ENCODE assay signal across 19 mouse cellular contexts in the genomic region with DNA sequence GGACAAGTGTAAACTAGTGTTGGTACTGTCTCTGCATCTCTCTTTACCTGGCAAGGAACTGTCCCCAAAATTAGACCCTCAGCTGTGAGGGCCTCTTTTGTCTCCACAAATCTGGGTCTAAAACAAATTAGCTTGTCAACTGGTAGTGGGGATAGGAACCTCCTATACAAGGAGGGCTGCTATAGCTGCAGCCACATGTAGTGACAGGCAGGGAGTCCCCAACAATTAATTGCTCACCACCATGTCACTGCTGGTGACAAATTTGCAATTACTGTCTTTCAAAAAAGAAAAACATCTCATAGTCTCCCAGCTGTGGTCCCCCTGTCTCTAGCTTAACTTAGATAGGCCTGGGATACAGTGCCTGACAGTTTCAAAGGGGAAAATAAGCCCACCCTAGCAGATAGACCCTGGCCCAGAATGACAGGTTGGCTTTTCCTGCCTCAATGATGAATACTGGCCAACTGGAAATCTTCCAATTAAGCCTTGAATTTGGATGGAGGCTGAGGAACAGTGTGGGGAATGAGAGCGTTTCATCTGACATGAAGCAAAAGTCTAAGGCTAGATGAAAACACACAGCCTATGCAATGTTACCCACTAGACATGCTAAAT.
DNase-seq lines count a peak whose midpoint lies in the region; ATAC-seq and TF ChIP-seq lines count a peak whose summit lies in the region.
"Had no signal": no experiment of that assay in that cellular context is flagged by ENCODE, and none has a peak within 500 bp of the region (broad histone marks: within the 10 kb centered on the region; RNA-seq: fewer than 3 reads in every experiment).

No protein-coding gene starts in this region.

- H3K27ac ChIP-seq in forebrain, embryonic 12.5 days = no peak overlapping the region
- no peak overlapping the region for H3K27ac ChIP-seq in forebrain, embryonic 10.5 days
- H3K27ac ChIP-seq in hindbrain, embryonic 16.5 days (ENCODE audit: low read depth, low read length) = no peak overlapping the region
- no peak overlapping the region for H3K27ac ChIP-seq in hindbrain, embryonic 11.5 days (ENCODE audit: low read depth, low read length)
- no peak overlapping the region for H3K27ac ChIP-seq in forebrain, postnatal 0 days (ENCODE audit: low read depth, low read length)
- H3K27ac ChIP-seq: embryonic facial prominence, embryonic 12.5 days; heart, embryonic 13.5 days; hindbrain, embryonic 13.5 days had no signal

- peak; percentile 39; the same call in 1 of the 2 replicates for ATAC-seq in forebrain, embryonic 12.5 days (ENCODE audit: low FRiP score)
- ATAC-seq in hindbrain, embryonic 16.5 days = peak; percentile 42; the same call in 1 of the 2 replicates
- ATAC-seq in hindbrain, embryonic 11.5 days (ENCODE audit: low FRiP score) = no peak
- ATAC-seq in forebrain, postnatal 0 days = peak; percentile 82
- ATAC-seq: activated CD4-positive, CD25-positive, alpha-beta regulatory T cell, adult 4 months; intestine, embryonic 16.5 days; Patski had no signal

- 82% methylated on average over 1 of the region's 1 CpGs for WGBS in forebrain, embryonic 12.5 days
- WGBS in forebrain, embryonic 10.5 days = 94% methylated on average over 1 of the region's 1 CpGs
- WGBS in hindbrain, embryonic 16.5 days = 71% methylated on average over 1 of the region's 1 CpGs
- WGBS in hindbrain, embryonic 11.5 days = 89% methylated on average over 1 of the region's 1 CpGs
- 29% methylated on average over 1 of the region's 1 CpGs for WGBS in forebrain, postnatal 0 days

- no peak for TF ChIP-seq CTCF in brain, embryonic 14.5 days (IDR thresholded peaks at IDR 0.05; ENCODE audit: borderline replicate concordance, extremely low read depth, insufficient read depth, insufficient read length)
- TF ChIP-seq CTCF in forebrain, postnatal 0 days (IDR thresholded peaks at IDR 0.05; ENCODE audit: low read depth) = no peak

- TF ChIP-seq POLR2A in brain, embryonic 14.5 days (IDR thresholded peaks at IDR 0.05; ENCODE audit: borderline replicate concordance, extremely low read depth, insufficient read depth, insufficient read length, poor library complexity, severe bottlenecking) = no peak

- H3K4me3 ChIP-seq in forebrain, embryonic 12.5 days (replicated peaks) = no peak overlapping the region
- no peak overlapping the region for H3K4me3 ChIP-seq in forebrain, embryonic 10.5 days
- no peak overlapping the region for H3K4me3 ChIP-seq in hindbrain, embryonic 16.5 days (ENCODE audit: low read length)
- no peak overlapping the region for H3K4me3 ChIP-seq in hindbrain, embryonic 11.5 days (ENCODE audit: low read depth, low read length)
- H3K4me3 ChIP-seq in forebrain, postnatal 0 days (ENCODE audit: low read depth, low read length) = no peak overlapping the region
- H3K4me3 ChIP-seq: embryonic facial prominence, embryonic 12.5 days; heart, embryonic 13.5 days; hindbrain, embryonic 13.5 days had no signal

- no peak for DNase-seq in forebrain, embryonic 10.5 days (ENCODE audit: extremely low spot score, low spot score)
- no peak for DNase-seq in hindbrain, embryonic 11.5 days (ENCODE audit: low spot score)
- peak; percentile 81 for DNase-seq in brain, embryonic 14.5 days (ENCODE audit: low read depth)
- DNase-seq in forebrain, postnatal 0 days = peak; percentile 37
- no peak for DNase-seq in urinary bladder, adult 18-20 months (ENCODE audit: low spot score in 2 of 2)
- DNase-seq: adrenal gland, postnatal 14 days; cerebellum, adult 2 months; cerebellum, postnatal 25 days; gastrocnemius, postnatal 36 days; heart, postnatal 36 days; kidney, adult 2 months had no signal

- H3K9ac ChIP-seq in forebrain, embryonic 12.5 days = no peak overlapping the region
- no peak overlapping the region for H3K9ac ChIP-seq in hindbrain, embryonic 16.5 days (ENCODE audit: low read depth, low read length)
- no peak overlapping the region for H3K9ac ChIP-seq in hindbrain, embryonic 11.5 days (ENCODE audit: low read depth, low read length)
- no peak overlapping the region for H3K9ac ChIP-seq in forebrain, postnatal 0 days
- H3K9ac ChIP-seq: embryonic facial prominence, embryonic 12.5 days; heart, embryonic 13.5 days; hindbrain, embryonic 13.5 days had no signal

- H3K4me2 ChIP-seq in forebrain, embryonic 12.5 days = no peak overlapping the region
- no peak overlapping the region for H3K4me2 ChIP-seq in hindbrain, embryonic 16.5 days (ENCODE audit: low read length)
- no peak overlapping the region for H3K4me2 ChIP-seq in hindbrain, embryonic 11.5 days (replicated peaks; ENCODE audit: low read depth, low read length)
- H3K4me2 ChIP-seq in forebrain, postnatal 0 days (ENCODE audit: low read depth) = no peak overlapping the region
- H3K4me2 ChIP-seq: embryonic facial prominence, embryonic 12.5 days; heart, embryonic 13.5 days; hindbrain, embryonic 13.5 days had no signal

- no peaks in the 10 kb centered on the region for H3K27me3 ChIP-seq in forebrain, embryonic 12.5 days
- H3K27me3 ChIP-seq in forebrain, embryonic 10.5 days (ENCODE audit: poor library complexity, severe bottlenecking) = no peaks in the 10 kb centered on the region
- no peaks in the 10 kb centered on the region for H3K27me3 ChIP-seq in hindbrain, embryonic 16.5 days (replicated peaks; ENCODE audit: control insufficient read depth, insufficient read depth, low read length)
- no peaks in the 10 kb centered on the region for H3K27me3 ChIP-seq in hindbrain, embryonic 11.5 days (ENCODE audit: control insufficient read depth, insufficient read depth, low read length)
- H3K27me3 ChIP-seq in forebrain, postnatal 0 days (ENCODE audit: insufficient read depth, low read length) = no peaks in the 10 kb centered on the region
- H3K27me3 ChIP-seq: embryonic facial prominence, embryonic 12.5 days; heart, embryonic 13.5 days; hindbrain, embryonic 13.5 days; Patski had no signal

- no peaks in the 10 kb centered on the region for H3K4me1 ChIP-seq in forebrain, embryonic 12.5 days
- H3K4me1 ChIP-seq in forebrain, embryonic 10.5 days = no peaks in the 10 kb centered on the region
- no peaks in the 10 kb centered on the region for H3K4me1 ChIP-seq in hindbrain, embryonic 16.5 days (ENCODE audit: control insufficient read depth, insufficient read depth, low read depth, low read length)
- H3K4me1 ChIP-seq in hindbrain, embryonic 11.5 days (replicated peaks; ENCODE audit: control insufficient read depth, insufficient read depth, low read length) = no peaks in the 10 kb centered on the region
- no peaks in the 10 kb centered on the region for H3K4me1 ChIP-seq in forebrain, postnatal 0 days (ENCODE audit: insufficient read depth)
- H3K4me1 ChIP-seq: embryonic facial prominence, embryonic 12.5 days; heart, embryonic 13.5 days; hindbrain, embryonic 13.5 days had no signal

- no peaks in the 10 kb centered on the region for H3K36me3 ChIP-seq in forebrain, embryonic 12.5 days (replicated peaks)
- no peaks in the 10 kb centered on the region for H3K36me3 ChIP-seq in forebrain, embryonic 10.5 days (replicated peaks)
- H3K36me3 ChIP-seq in hindbrain, embryonic 16.5 days (ENCODE audit: control insufficient read depth, insufficient read depth, low read length) = no peaks in the 10 kb centered on the region
- H3K36me3 ChIP-seq in hindbrain, embryonic 11.5 days (ENCODE audit: control insufficient read depth, insufficient read depth, low read length) = no peaks in the 10 kb centered on the region
- no peaks in the 10 kb centered on the region for H3K36me3 ChIP-seq in forebrain, postnatal 0 days (ENCODE audit: insufficient read depth)
- H3K36me3 ChIP-seq: embryonic facial prominence, embryonic 12.5 days; heart, embryonic 13.5 days; hindbrain, embryonic 13.5 days had no signal

- no peaks in the 10 kb centered on the region for H3K9me3 ChIP-seq in forebrain, embryonic 12.5 days
- no peaks in the 10 kb centered on the region for H3K9me3 ChIP-seq in forebrain, embryonic 10.5 days
- H3K9me3 ChIP-seq in hindbrain, embryonic 16.5 days (ENCODE audit: control insufficient read depth, low read length) = no peaks in the 10 kb centered on the region
- no peaks in the 10 kb centered on the region for H3K9me3 ChIP-seq in hindbrain, embryonic 11.5 days (ENCODE audit: control insufficient read depth, low read length)
- no peaks in the 10 kb centered on the region for H3K9me3 ChIP-seq in forebrain, postnatal 0 days (ENCODE audit: low read length)
- H3K9me3 ChIP-seq: embryonic facial prominence, embryonic 12.5 days; heart, embryonic 13.5 days; hindbrain, embryonic 13.5 days had no signal

Comparison
In these comparisons a context has a peak if more than half of its experiments do, and no peak if none do; other contexts are left out.
1. DNase-seq: peak in brain, embryonic 14.5 days (single experiment) and forebrain, postnatal 0 days (single experiment); none in forebrain, embryonic 10.5 days (single experiment), hindbrain, embryonic 11.5 days (single experiment) and urinary bladder, adult 18-20 months (0 of 2).